Mouse (Mus musculus): Measurements from ENCODE around the gene Mknk2.

GRCm38 (mm10) chr10:80669018-80669417 lies 8.9 kb downstream of the Mknk2 start:
- TF ChIP-seq POLR2A (IDR thresholded peaks at IDR 0.05; ENCODE audit: extremely low read depth, insufficient read depth, low read length) (no peak), CTCF (IDR thresholded peaks at IDR 0.05; ENCODE audit: extremely low read depth, insufficient read depth, low read length) (no peak)
